ENCODE assay signal across 9 mouse cellular contexts in the genomic region with DNA sequence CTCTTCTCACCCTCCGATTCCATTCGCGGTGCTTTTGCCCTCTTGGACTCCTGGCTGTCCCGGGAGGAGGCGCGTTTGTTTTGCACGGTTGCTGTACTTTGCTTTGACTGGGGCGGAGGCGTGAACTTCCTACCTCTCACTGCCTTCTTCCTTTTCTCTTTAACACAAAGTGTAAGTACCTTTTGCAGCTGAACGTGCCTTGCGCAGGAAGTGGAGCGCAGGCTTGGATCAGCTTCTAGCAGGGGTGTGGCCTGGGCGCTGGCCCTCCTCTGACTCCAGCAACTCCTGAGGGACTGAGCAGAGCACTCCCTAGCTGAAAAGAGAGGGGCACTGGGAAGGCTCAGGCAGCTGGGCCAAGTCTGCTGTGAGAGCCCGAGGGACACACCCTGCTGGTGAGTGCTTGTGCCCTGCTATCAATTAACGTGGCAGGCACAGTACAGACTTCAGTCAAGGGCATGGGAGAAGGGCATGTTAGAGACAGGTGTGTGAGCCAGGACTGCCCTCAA. TPM values are rescaled to one million over a fixed set of nuclear protein-coding genes. Genes with fewer than 3 reads are reported as not detected.
A peak's percentile ranks its signal among the peaks of the same experiment; 100 is the strongest.
DNase-seq lines count a peak whose midpoint lies in the region; ATAC-seq and TF ChIP-seq lines count a peak whose summit lies in the region.
"Had no signal": no experiment of that assay in that cellular context is flagged by ENCODE, and none has a peak within 500 bp of the region (broad histone marks: within the 10 kb centered on the region; RNA-seq: fewer than 3 reads in every experiment).

Gene Zc3h12d (plus strand): TSS at position 300 of the 506 bp plus-strand sequence.

- no peak within 1 kb of the TSS for H3K27ac ChIP-seq in forebrain, postnatal 0 days (ENCODE audit: low read depth, low read length)
- peak within 1 kb of the TSS; percentile 80 for H3K27ac ChIP-seq in intestine, embryonic 16.5 days (ENCODE audit: low read length)
- H3K27ac ChIP-seq in liver, embryonic 16.5 days (ENCODE audit: low read length) = peak within 1 kb of the TSS; percentile 67

- peak within 1 kb of the TSS; percentile 31 for H3K4me2 ChIP-seq in forebrain, postnatal 0 days (ENCODE audit: low read depth)
- H3K4me2 ChIP-seq in intestine, embryonic 16.5 days (ENCODE audit: low read depth, low read length) = peak within 1 kb of the TSS; percentile 55
- H3K4me2 ChIP-seq in liver, embryonic 16.5 days (ENCODE audit: low read depth, low read length) = peak within 1 kb of the TSS; percentile 46

- WGBS in forebrain, postnatal 0 days = 8% methylated on average over 15 of the region's 15 CpGs
- WGBS in intestine, embryonic 16.5 days = 3% methylated on average over 15 of the region's 15 CpGs
- WGBS in liver, embryonic 16.5 days (ENCODE audit: insufficient replicate concordance) = 4% methylated on average over 15 of the region's 15 CpGs

- no peaks in the 10 kb centered on the region for H3K4me1 ChIP-seq in forebrain, postnatal 0 days (ENCODE audit: insufficient read depth)
- H3K4me1 ChIP-seq in intestine, embryonic 16.5 days (ENCODE audit: control insufficient read depth, insufficient read depth, low read length) = peaks cover 6% of the 10 kb centered on the region
- peaks cover 5% of the 10 kb centered on the region for H3K4me1 ChIP-seq in liver, embryonic 16.5 days (ENCODE audit: control insufficient read depth, low read depth, low read length)

- H3K9ac ChIP-seq in forebrain, postnatal 0 days = no peak within 1 kb of the TSS
- H3K9ac ChIP-seq in intestine, embryonic 16.5 days (ENCODE audit: low read depth, low read length) = peak within 1 kb of the TSS; percentile 67
- H3K9ac ChIP-seq in liver, embryonic 16.5 days (ENCODE audit: low read depth, low read length) = no peak within 1 kb of the TSS; the same call in 1 of the 2 replicates

- no peaks in the 10 kb centered on the region for H3K27me3 ChIP-seq in forebrain, postnatal 0 days (ENCODE audit: insufficient read depth, low read length)
- no peaks in the 10 kb centered on the region for H3K27me3 ChIP-seq in intestine, embryonic 16.5 days (replicated peaks; ENCODE audit: control insufficient read depth, insufficient read depth, low read length)
- no peaks in the 10 kb centered on the region for H3K27me3 ChIP-seq in liver, embryonic 16.5 days (ENCODE audit: control insufficient read depth, insufficient read depth, low read depth, low read length)

- peak; percentile 23 for DNase-seq in gastrocnemius, postnatal 14 days
- no peak for DNase-seq in gastrocnemius, adult 8-10 months (ENCODE audit: low spot score in 2 of 2)
- no peak for DNase-seq in forebrain, postnatal 0 days
- DNase-seq in neural tube, embryonic 10.5 days (ENCODE audit: extremely low spot score, low spot score) = peak; percentile 34
- DNase-seq in right cerebral cortex, postnatal 14 days = no peak
- no peak for DNase-seq in left cerebral cortex, adult 9 months (ENCODE audit: low spot score in 2 of 2)

- no peak for TF ChIP-seq CTCF in forebrain, postnatal 0 days (IDR thresholded peaks at IDR 0.05; ENCODE audit: low read depth)

- H3K9me3 ChIP-seq in forebrain, postnatal 0 days (ENCODE audit: low read length) = no peaks in the 10 kb centered on the region
- no peaks in the 10 kb centered on the region for H3K9me3 ChIP-seq in intestine, embryonic 16.5 days (ENCODE audit: control insufficient read depth, low read length)
- no peaks in the 10 kb centered on the region for H3K9me3 ChIP-seq in liver, embryonic 16.5 days (replicated peaks; ENCODE audit: control insufficient read depth, low read length)
- H3K9me3 ChIP-seq: G1E had no signal

- H3K4me3 ChIP-seq in forebrain, postnatal 0 days (ENCODE audit: low read depth, low read length) = no peak within 1 kb of the TSS
- H3K4me3 ChIP-seq in intestine, embryonic 16.5 days (ENCODE audit: low read length) = peak within 1 kb of the TSS; percentile 39
- peak within 1 kb of the TSS; percentile 40 for H3K4me3 ChIP-seq in liver, embryonic 16.5 days (ENCODE audit: low read depth, low read length)

- no peaks in the 10 kb centered on the region for H3K36me3 ChIP-seq in forebrain, postnatal 0 days (ENCODE audit: insufficient read depth)
- H3K36me3 ChIP-seq in intestine, embryonic 16.5 days (ENCODE audit: control insufficient read depth, insufficient read depth, low read length) = no peaks in the 10 kb centered on the region
- no peaks in the 10 kb centered on the region for H3K36me3 ChIP-seq in liver, embryonic 16.5 days (ENCODE audit: control insufficient read depth, insufficient read depth)

- intact Hi-C loops in gastrocnemius, postnatal 14 days (cut with DNase I; ENCODE audit: low total_unique reads) = no loop called here

- peak; percentile 32; the same call in 1 of the 2 replicates for ATAC-seq in forebrain, postnatal 0 days
- ATAC-seq in intestine, embryonic 16.5 days = peak; percentile 98
- peak; percentile 72 for ATAC-seq in liver, embryonic 16.5 days (ENCODE audit: low read depth)

RNA-seq across cellular contexts. Expression of gene Zc3h12d, which starts in this region (rescaled TPM):
- not detected for total RNA-seq in gastrocnemius, postnatal 14 days (2021)
- total RNA-seq in gastrocnemius, adult 8-10 months (2022) = under 1 TPM in 1 of 4 experiments, not detected in 3; 0.07 TPM
- 0.08 and 0.24 TPM in 2 replicates for total RNA-seq in forebrain, postnatal 0 days (2014; rRNA removed)
- polyA plus RNA-seq in forebrain, postnatal 0 days (2015; fragmentation: Nextera tagmentation; extraction: Ambion mirVana) = 0.09 and 0.21 TPM in 2 replicates
- polyA plus RNA-seq in intestine, embryonic 16.5 days (2015; fragmentation: Nextera tagmentation; extraction: Ambion mirVana) = 0.67 and 0.78 TPM in 2 replicates
- polyA plus RNA-seq in liver, embryonic 16.5 days (2015; fragmentation: Nextera tagmentation; extraction: Ambion mirVana) = 0.71 and 1.2 TPM in 2 replicates
- polyA plus RNA-seq: G1E had no signal

Comparison
In these comparisons a context has a peak if more than half of its experiments do, and no peak if none do; other contexts are left out.
1. Peak in DNase-seq in gastrocnemius, postnatal 14 days; RNA of the gene not detected or under 1 TPM.
2. Peak in ATAC-seq and H3K4me2 ChIP-seq in forebrain, postnatal 0 days; RNA of the gene not detected or under 1 TPM.
3. Peak in ATAC-seq, H3K4me3 ChIP-seq, H3K27ac ChIP-seq, H3K9ac ChIP-seq and H3K4me2 ChIP-seq in intestine, embryonic 16.5 days; RNA of the gene not detected or under 1 TPM.
4. ATAC-seq: peak in every context shown above with its lines; median percentile 98 in intestine, embryonic 16.5 days; 72 in liver, embryonic 16.5 days; 32 in forebrain, postnatal 0 days.